Mouse (Mus musculus) CH12.LX (cell line): ENCODE measurements at regions not wholly inside any gene's neighbourhood (a gene's known extent, or its start where the extent isn't known, plus 50 kb on each side); places are given as distances from the start of the nearest gene placed in this dataset.

Source experiments
- DNase-seq: peaks from one replicate; pipeline ENCODE4 v3.0.0-alpha.2; 2013; ENCODE audit errors: extremely low read depth
- H3K27ac ChIP-seq: 2 replicates; pipeline ENCODE4 v1.5.1; 2012; ENCODE audit warnings: low read depth, mild to moderate bottlenecking, control low read depth, moderate library complexity; ENCODE audit not compliant: insufficient read depth
- H3K27me3 ChIP-seq: replicated peaks from 2 replicates; pipeline ENCODE3; 2012; ENCODE audit warnings: inconsistent platforms
- H3K36me3 ChIP-seq, 2 experiments: replicated peaks in 1 of 2; 2 replicates each; pipeline versions ENCODE3 to v1.6.1; 2012; ENCODE audit warnings: inconsistent platforms in 1 of 2, low read length in 1 of 2, mild to moderate bottlenecking in 1 of 2, mixed read lengths in 1 of 2, moderate library complexity in 1 of 2; ENCODE audit not compliant: control insufficient read depth in 1 of 2, insufficient read depth in 1 of 2
- H3K4me1 ChIP-seq, 2 experiments: 2 replicates each; pipeline ENCODE4 v1.6.1; 2012; ENCODE audit warnings: inconsistent platforms in 1 of 2, moderate library complexity in 1 of 2; ENCODE audit not compliant: insufficient read depth in 2 of 2, control insufficient read depth in 1 of 2
- H3K4me2 ChIP-seq: 2 replicates; pipeline ENCODE4 v1.6.1; 2012; ENCODE audit warnings: low read depth, mild to moderate bottlenecking, control low read depth; ENCODE audit not compliant: poor library complexity, insufficient read depth, severe bottlenecking
- H3K4me3 ChIP-seq, 3 experiments: fragments of 150-350 bp in 1 of 3; sonication (generic) in 1 of 3; replicated peaks in 1 of 3; 2 replicates each; pipeline versions ENCODE3 to v1.5.1; 2011 to 2012; ENCODE audit warnings: low read depth in 2 of 3, low read length in 2 of 3, mild to moderate bottlenecking in 2 of 3, moderate library complexity in 2 of 3, control low read depth in 1 of 3, improper control_type of control experiment in 1 of 3, inconsistent platforms in 1 of 3, mixed read lengths in 1 of 3; ENCODE audit not compliant: poor library complexity in 1 of 3
- H3K79me2 ChIP-seq: replicated peaks from 2 replicates; pipeline ENCODE4 v1.6.1; 2012; ENCODE audit warnings: mild to moderate bottlenecking, moderate library complexity; ENCODE audit not compliant: control insufficient read depth, poor library complexity, insufficient read depth, severe bottlenecking; ENCODE audit errors: extremely low read depth
- H3K9ac ChIP-seq: 2 replicates; pipeline ENCODE4 v1.6.1; 2012; ENCODE audit warnings: low read depth, mild to moderate bottlenecking, control low read depth, moderate library complexity; ENCODE audit not compliant: insufficient read depth
- H3K9me3 ChIP-seq: replicated peaks from 2 replicates; pipeline ENCODE3; 2012; ENCODE audit warnings: low read length, inconsistent platforms, mixed read lengths
- BHLHE40 ChIP-seq: IDR thresholded peaks from 2 replicates; pipeline ENCODE4 v1.6.1; 2011; ENCODE audit warnings: mild to moderate bottlenecking, low read depth, low read length, improper control_type of control experiment
- CTCF ChIP-seq, 2 experiments: IDR thresholded peaks in 1 of 2; conservative IDR thresholded peaks in 1 of 2; 2 replicates each; pipeline ENCODE4 v1.5.1; 2011 to 2012; ENCODE audit warnings: low read depth in 2 of 2, low read length in 2 of 2, improper control_type of control experiment in 1 of 2, inconsistent platforms in 1 of 2, mild to moderate bottlenecking in 1 of 2, moderate library complexity in 1 of 2
- E2F4 ChIP-seq: IDR thresholded peaks from 2 replicates; pipeline ENCODE4 v1.6.1; 2011; ENCODE audit warnings: low read depth, low read length, improper control_type of control experiment; ENCODE audit not compliant: insufficient replicate concordance
- IRF4 ChIP-seq: IDR thresholded peaks from 2 replicates; pipeline ENCODE4 v1.6.1; 2014; ENCODE audit warnings: low read depth, mild to moderate bottlenecking, inconsistent platforms, low read length, improper control_type of control experiment
- KAT2A ChIP-seq: IDR thresholded peaks from 2 replicates; pipeline ENCODE4 v1.6.1; 2012; ENCODE audit warnings: low read length, improper control_type of control experiment, inconsistent platforms; ENCODE audit not compliant: insufficient replicate concordance
- MAX ChIP-seq: IDR thresholded peaks from 2 replicates; pipeline ENCODE4 v1.6.1; 2011; ENCODE audit warnings: low read length, improper control_type of control experiment
- MEF2A ChIP-seq: IDR thresholded peaks from 2 replicates; pipeline ENCODE4 v1.6.1; 2014; ENCODE audit warnings: low read depth, mild to moderate bottlenecking, inconsistent platforms, low read length, improper control_type of control experiment, borderline replicate concordance
- MXI1 ChIP-seq: IDR thresholded peaks from 2 replicates; pipeline ENCODE4 v1.6.1; 2011; ENCODE audit warnings: mild to moderate bottlenecking, low read depth, low read length, improper control_type of control experiment
- POLR2A ChIP-seq: IDR thresholded peaks from 2 replicates; pipeline ENCODE4 v1.6.1; 2011; ENCODE audit warnings: low read depth, mild to moderate bottlenecking, improper control_type of control experiment, low read length
- RAD21 ChIP-seq: IDR thresholded peaks from 2 replicates; pipeline ENCODE4 v1.6.1; 2011; ENCODE audit warnings: low read depth, mild to moderate bottlenecking, low read length, improper control_type of control experiment, moderate library complexity
- RCOR1 ChIP-seq: conservative IDR thresholded peaks from 2 replicates; pipeline ENCODE4 v1.6.1; 2012; ENCODE audit warnings: low read depth, mild to moderate bottlenecking, inconsistent platforms, low read length, improper control_type of control experiment
- SIN3A ChIP-seq: IDR thresholded peaks from 2 replicates; pipeline ENCODE4 v1.6.1; 2012; ENCODE audit warnings: low read length, improper control_type of control experiment, inconsistent platforms
- SMC3 ChIP-seq: IDR thresholded peaks from 2 replicates; pipeline ENCODE4 v1.6.1; 2011; ENCODE audit warnings: low read depth, low read length, improper control_type of control experiment
- USF1 ChIP-seq: IDR thresholded peaks from 2 replicates; pipeline ENCODE4 v1.6.1; 2014; ENCODE audit warnings: low read depth, mild to moderate bottlenecking, inconsistent platforms, low read length, improper control_type of control experiment
- ZC3H11A ChIP-seq: IDR thresholded peaks from 2 replicates; pipeline ENCODE4 v1.6.1; 2012; ENCODE audit warnings: low read depth, mild to moderate bottlenecking, inconsistent platforms, low read length, improper control_type of control experiment
- ZKSCAN1 ChIP-seq: IDR thresholded peaks from 2 replicates; pipeline ENCODE4 v1.6.1; 2012; ENCODE audit warnings: low read depth, inconsistent platforms, low read length, improper control_type of control experiment, borderline replicate concordance
- ZMIZ1 ChIP-seq: IDR thresholded peaks from 2 replicates; pipeline ENCODE4 v1.6.1; 2012; ENCODE audit warnings: low read depth, mild to moderate bottlenecking, inconsistent platforms, low read length, improper control_type of control experiment
- ZNF384 ChIP-seq: IDR thresholded peaks from 2 replicates; pipeline ENCODE4 v1.6.1; 2012; ENCODE audit warnings: low read depth, low read length, improper control_type of control experiment, inconsistent platforms
- dilution Hi-C: fragments of 300-500 bp; cut with MboI; formaldehyde crosslinking; loops from 2 replicates; pipeline ENCODE4 v1.14.3; 2020; ENCODE audit warnings: low sequenced_read_pairs; ENCODE audit not compliant: extremely low pct_unique_long_range_greater_than_20kb, extremely low pct_ligation_motif_present
- in situ Hi-C: fragments of 300-500 bp; cut with MboI; formaldehyde crosslinking; loops from 3 replicates; pipeline ENCODE4 v1.14.3; 2019; ENCODE audit warnings: low sequenced_read_pairs, low pct_ligation_motif_present, low pct_unique_long_range_greater_than_20kb, mixed read lengths

- in situ Hi-C loops, result no loop called here
- dilution Hi-C loops, result no loop called here
- H3K27ac ChIP-seq, result no peak overlapping the region
Observed at GRCm38 (mm10) chr17:65175770-65176169, 339.9 kb upstream of the 4930583I09Rik start.

GRCm38 (mm10) chr17:65174114-65174513, 338.2 kb upstream of the 4930583I09Rik start:
- H3K4me1 ChIP-seq, result no peaks in the 10 kb centered on the region
- H3K27me3 ChIP-seq, result no peaks in the 10 kb centered on the region
- H3K9ac ChIP-seq, result no peak overlapping the region
- no peaks in the 10 kb centered on the region for H3K36me3 ChIP-seq
- TF ChIP-seq ZC3H11A (no peak), RCOR1 (no peak), USF1 (no peak), SIN3A (no peak), SMC3 (no peak), MAX (no peak), ZNF384 (no peak), CTCF (conservative IDR thresholded peaks at IDR 0.05 in 1 of 2, IDR thresholded peaks at IDR 0.05 in 1 of 2; ENCODE audit: low read depth in 2 of 2, low read length in 2 of 2) (no peak), E2F4 (no peak), BHLHE40 (no peak), MXI1 (no peak)
- no peaks in the 10 kb centered on the region for H3K79me2 ChIP-seq
- no peak for DNase-seq
- dilution Hi-C loops (no loop called here), in situ Hi-C loops (no loop called here)
- no peak overlapping the region for H3K27ac ChIP-seq
- no peaks in the 10 kb centered on the region for H3K9me3 ChIP-seq
- no peak overlapping the region for H3K4me3 ChIP-seq
- no peak overlapping the region for H3K4me2 ChIP-seq

More at GRCm38 (mm10) chr17:65175770-65176169, 339.9 kb upstream of the 4930583I09Rik start:
- Histone ChIP-seq H3K4me3 (no peak overlapping the region), H3K79me2 (no peaks in the 10 kb centered on the region), H3K9me3 (no peaks in the 10 kb centered on the region), H3K9ac (no peak overlapping the region), H3K4me2 (no peak overlapping the region), H3K27me3 (no peaks in the 10 kb centered on the region), H3K36me3 (no peaks in the 10 kb centered on the region), H3K4me1 (no peaks in the 10 kb centered on the region)
- DNase-seq, result no peak
- TF ChIP-seq RAD21, result no peak
- TF ChIP-seq KAT2A, result no peak
- TF ChIP-seq RCOR1, result no peak
- no peak for TF ChIP-seq CTCF (conservative IDR thresholded peaks at IDR 0.05 in 1 of 2, IDR thresholded peaks at IDR 0.05 in 1 of 2; ENCODE audit: low read depth in 2 of 2, low read length in 2 of 2)
- no peak for TF ChIP-seq ZKSCAN1
- TF ChIP-seq MEF2A, result no peak

DNA sequence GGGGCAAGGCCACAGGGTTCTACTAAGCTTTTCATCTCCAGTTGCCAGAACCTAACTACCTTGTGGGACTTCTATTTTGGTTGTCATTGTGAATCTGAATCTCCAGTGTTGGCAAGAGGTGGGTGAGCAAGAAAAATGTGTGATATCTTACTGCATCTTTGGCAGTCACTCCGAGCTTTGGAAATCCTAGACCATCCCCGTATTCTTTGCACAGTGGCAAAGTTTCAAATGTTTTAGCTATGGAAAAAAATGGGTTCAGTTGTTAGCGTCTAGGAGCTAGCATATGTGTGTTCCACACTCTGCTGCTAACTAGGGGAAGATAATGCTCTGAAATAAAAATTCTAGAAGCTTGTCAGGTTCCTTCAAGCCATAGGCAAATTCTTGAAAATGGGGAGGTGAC, 337.4 kb upstream of the 4930583I09Rik start:
- no peak overlapping the region for H3K27ac ChIP-seq
- in situ Hi-C loops (no loop called here), dilution Hi-C loops (no loop called here)
- no peak for TF ChIP-seq MEF2A
- TF ChIP-seq ZMIZ1, result no peak
- TF ChIP-seq IRF4, result no peak
- TF ChIP-seq POLR2A, result no peak
- H3K79me2 ChIP-seq, result no peaks in the 10 kb centered on the region
- no peak for DNase-seq
- H3K27me3 ChIP-seq, result no peaks in the 10 kb centered on the region
- H3K9me3 ChIP-seq, result no peaks in the 10 kb centered on the region
- H3K4me1 ChIP-seq, result no peaks in the 10 kb centered on the region
- no peaks in the 10 kb centered on the region for H3K36me3 ChIP-seq
- H3K9ac ChIP-seq, result no peak overlapping the region
- H3K4me3 ChIP-seq, result no peak overlapping the region
- H3K4me2 ChIP-seq, result no peak overlapping the region
